Mouse (Mus musculus) CD4-positive, CD25-positive, alpha-beta regulatory T cell, adult 2 months (primary cell): ENCODE results near the gene Car11.

Experiments
- DNase-seq: peaks from one replicate; pipeline ENCODE4 v3.0.0-alpha.2; 2012; ENCODE audit warnings: low read depth, low spot score

Car11 gene

DNA sequence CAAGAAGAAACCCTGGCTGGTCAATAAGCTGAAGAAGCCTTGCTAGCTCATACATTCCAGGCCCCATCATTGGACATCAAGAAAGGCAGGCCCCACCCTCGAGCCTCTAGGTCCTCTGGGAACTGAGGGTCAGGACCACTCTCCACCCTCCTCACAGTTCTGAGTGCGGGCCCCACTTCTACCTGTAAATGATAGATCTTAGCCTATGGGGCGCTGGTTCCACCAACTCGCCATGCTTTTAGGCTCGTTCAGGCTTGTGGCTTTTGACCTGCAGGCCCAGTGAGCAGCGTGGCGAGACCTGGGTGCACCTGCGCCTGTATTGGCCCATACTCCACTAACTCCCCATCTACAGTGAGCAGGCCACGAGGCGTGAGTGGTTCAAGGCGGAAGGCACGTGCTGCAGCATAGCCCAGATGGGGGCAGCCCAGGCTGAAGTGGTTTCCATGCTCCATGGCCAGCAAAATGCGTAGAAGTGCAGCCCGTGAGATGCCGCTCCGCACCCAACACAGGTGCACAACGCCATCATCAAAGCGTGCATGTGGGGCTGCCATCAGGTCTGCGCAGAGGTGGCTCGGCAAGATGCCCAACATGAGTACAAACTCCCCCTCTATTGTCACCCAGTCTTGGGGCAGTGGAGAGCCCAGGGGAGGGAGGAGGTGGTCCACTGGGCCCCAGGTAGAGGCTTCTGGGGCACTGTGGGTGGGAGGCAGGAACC is 11.0 kb downstream of the Car11 start:
- DNase-seq, result no peak

DNA sequence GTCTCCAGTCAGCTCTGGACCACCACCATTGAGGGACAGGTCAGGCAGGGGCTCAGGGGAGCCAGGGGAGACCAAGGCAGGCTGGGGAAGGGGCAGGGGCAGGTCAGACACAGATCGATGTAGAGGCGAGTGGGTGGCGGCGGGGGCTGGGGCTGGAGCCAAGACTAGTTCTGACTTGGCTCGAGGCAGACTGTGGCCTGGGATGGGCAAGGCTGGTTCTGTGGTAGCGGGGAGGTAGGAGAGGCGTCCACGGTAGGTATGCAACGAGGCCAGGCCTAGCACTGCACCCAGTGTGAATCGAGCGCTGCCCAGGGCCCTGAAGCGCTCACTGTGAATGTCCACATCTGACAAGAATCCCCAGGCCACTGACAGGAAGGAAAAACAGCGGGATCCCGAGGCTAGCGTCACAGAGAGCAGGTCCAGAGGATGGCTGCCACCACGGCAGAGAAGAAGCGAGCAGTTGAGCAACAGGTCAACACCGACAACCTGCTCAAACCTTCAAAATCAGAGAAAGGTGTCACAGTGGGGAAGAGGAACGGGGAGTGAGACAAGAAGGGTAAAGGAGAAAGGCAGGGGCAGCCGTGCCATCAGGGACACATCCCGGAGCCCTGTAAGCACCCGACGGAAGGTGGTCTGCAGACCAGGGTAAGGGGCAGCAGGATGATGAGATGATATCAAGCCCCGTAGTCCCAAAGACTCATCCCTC is 11.8 kb downstream of the Car11 start:
- no peak for DNase-seq

DNA sequence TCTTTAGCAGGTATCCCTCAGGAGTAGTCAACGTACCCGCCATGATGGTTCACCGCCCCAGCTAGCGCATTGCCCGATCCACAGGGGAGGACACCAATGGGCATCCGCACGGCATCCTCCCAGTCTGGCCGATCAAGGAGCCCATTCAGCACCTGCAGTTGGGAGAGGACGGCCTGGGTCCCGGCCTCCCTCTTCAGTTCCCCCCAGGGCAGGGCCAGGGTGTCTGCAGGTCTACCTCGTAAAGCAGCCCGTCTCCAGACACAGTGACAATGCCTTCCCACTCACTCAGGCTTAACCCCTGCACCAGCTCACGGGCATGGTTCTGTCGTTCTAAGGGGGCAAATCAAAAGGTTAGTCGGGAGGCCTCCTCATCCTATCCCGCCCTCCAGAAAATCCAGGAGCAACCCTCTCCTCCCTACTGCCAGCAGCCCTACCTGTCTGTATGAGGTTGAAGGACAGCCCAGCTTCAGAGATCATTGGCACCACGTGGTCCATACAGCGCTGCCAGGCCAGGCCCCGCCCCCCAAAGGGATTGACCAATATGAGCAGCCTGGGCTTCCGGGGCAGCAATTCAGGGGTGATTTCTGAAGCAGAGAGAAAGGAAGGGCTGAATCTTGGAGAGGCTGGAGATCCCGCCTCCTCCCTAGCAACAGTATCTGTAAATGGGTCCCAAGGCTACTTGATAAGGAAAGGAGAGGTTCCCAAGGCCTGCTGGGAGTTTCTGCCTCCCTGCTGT is 12.5 kb downstream of the Car11 start:
- DNase-seq, result no peak

DNA sequence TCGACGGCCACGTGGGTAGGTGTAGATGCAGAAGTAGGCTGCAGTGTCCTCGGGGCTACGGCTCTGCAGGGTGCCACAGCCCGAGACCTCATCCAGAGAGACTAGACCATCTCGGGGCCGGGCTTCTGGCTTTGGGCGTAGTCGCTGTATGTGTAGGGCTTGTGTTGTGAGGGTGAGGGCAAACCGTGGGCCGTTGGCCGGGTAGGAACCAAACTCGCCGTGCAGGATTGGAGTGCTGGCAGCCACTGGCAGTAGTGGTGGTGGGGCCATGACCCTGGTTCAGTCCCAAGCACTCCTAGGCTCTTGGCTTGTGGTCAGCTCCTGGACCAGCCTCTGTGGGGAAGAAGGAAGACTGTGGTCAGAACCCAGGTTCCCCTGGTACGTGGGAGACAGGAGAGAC is 13.8 kb downstream of the Car11 start:
- no peak for DNase-seq

DNA sequence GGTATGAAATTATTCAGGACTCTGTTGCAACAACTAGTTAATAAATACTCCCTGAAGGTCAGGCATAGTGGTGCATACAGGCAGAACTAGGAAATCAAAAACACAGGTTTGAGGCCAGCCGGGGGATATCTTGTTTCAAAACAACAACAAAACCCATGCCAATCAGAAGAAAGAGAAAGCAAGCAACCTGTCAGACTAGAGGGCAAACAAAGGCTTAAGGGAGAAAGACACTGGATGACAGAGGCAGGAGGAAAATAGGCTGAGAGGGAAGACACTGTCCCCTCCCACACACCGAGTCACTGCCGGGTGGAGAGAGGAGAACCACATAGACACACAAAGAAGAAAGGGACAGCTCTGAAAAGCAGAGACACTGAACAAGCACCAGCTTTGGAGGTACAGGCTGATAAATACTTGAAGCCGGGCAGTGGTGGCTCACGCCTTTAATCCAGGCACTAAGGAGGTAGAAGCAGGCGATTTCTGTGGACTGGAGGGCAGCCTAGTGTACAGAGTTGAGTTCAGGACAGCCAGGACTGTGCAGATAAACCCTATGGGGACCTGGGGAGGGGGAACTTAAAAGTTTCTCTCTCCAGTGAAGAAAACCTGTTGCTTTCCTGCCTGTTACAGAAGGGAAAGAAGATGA is 14.4 kb downstream of the Car11 start:
- DNase-seq, result no peak

DNA sequence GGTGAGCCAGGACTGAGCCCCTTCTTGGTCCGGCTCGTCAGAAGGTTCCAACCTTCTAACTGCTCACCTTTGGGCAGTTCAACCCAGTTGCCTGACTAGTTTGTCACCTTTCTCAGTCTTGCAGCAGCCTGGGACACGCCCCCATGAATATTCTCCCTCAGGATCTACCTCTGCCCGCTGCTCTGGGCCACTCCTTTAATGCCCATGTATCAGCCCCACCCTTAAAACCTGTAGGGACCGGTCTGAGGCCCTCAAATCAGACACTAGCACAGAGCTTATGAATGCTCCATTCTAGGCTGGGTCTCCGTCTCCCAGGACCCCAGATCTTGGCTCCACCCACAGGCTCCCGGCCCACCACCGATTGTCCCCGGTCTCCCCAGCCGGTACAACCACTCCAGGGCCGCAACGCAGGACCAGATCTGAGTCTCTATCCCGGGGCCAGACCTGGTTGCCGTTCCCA is 15.0 kb downstream of the Car11 start:
- no peak for DNase-seq

DNA sequence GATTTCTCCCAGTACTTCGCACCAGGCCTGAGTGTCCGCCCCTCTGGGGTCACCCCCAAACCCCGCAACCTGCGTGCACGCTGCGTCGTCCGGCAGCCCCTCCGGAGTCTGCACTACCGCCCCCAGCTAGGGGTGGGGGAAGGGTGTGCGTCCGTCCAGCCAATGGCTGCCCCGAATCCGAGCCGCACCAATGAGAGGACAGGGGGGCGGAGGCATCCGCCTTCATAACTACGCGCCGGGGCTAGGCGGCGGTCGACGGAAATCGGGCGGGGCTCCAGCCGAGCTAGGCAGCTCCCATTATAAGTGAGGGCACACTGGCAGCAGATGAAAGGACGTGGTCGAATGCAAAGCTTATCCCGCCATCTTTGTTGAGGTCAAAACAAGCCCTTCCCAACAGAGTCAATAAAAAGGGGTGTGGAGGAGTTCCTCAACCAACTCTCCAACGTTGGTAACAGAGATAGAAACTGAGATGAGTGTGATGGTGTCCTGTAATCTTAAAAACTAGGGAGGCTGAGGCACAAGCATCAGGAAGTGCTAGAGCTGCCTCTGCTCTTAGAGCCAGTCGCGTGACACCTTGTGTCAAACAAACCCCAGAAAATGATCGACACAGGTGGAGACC is 15.6 kb downstream of the Car11 start, which contains the start of gene Rpl18:
Gene Rpl18 (plus strand): TSS at position 368 of the 619 bp plus-strand sequence.
- peak; percentile 98 for DNase-seq

DNA sequence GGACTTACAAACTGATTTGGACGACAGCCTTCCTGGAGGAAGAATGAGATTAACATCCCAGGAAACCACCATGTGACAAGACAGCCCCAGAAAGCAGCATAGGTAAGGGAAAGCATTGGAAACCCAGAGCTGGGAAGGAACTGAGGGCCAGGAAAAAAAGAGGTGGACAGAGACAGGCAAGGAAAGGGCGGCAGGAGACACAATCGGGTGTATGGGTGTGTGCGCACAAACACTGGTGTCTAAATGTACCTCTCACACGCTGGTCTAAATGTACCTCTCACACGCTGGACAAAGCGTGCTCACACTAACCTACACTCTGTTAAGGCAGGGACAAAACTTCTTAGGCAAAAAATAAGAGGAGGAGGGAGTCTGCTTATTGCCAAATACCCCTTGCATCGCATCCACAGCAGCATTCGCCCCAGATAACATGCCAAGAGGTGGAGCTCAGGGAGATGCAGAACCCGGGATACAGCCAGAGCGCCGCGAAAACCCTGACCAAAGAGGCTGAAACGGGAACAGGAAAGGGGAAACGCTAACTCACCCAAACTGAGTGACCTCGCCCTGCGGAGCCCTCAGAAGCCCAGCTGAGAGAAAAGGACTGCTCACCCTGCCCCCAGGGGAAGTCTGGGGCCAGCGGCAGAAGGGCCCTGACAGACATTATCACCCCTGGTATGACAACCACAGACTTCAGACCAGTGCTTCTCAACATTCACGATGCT is 16.3 kb downstream of the Car11 start:
- no peak for DNase-seq

DNA sequence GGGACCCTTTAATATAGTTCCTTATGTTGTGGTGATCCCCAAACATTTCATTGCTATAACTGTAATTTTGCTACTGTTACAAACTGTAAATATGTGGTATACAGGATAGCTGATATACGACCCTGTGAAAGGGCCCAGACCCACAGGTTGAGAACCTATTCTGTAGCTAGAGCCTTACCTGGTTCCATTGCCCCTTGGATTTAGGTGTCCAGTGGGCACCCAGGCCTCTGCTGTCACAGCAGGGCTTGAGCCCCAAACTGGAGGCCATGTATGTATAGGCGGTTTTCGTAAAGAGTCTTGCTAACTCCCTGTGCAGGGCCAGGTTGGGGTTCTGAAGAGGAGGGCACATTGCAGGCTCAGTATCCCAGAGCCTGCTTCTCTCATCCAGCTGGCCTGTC is 16.8 kb downstream of the Car11 start:
- no peak for DNase-seq

DNA sequence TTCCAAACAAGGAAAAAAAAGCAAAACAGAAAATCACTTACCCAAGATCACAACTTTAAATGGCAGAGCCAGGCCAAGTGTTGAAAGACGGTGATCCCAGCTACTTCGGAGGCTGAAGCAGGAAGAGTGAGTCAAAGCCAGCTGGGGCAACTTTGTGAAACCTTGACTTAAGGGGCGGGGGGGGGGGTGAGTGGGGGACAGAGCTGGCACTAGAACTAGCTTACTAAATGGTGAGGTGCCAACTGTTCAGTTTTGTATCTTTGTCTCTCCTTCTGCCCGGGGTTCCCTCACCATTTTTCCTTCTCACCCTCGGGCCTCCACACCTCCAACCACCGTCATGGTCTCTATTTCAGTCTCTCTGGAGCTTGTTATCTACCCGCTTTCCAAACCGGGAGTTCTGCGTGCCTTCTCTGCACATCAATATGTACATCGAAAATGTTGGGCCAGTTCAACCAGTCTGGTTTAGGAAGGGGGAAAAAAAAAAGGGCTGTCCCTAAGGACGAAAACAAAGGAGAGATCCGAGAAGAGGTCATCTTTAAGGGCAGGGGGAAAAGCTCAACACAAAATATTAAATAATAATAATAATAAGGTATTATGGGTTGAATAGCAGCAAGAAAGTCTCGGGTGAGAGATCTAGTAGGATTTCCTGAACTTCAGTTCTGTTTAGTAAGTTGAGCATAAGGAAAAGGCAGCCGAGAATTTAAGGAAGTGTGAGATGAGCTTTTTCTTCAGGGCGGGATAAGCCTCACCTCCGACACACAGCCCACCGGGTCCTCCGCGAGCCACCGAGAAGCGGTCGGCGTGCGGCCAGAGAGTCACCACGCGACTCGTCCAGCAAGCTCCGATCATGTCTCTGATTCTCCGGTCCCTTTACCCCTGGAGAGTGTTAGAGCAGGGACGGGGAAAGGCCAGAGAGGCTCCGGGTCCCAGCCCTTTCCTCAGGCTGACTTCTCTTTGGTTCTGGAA is 17.6 kb downstream of the Car11 start:
- DNase-seq, result no peak

DNA sequence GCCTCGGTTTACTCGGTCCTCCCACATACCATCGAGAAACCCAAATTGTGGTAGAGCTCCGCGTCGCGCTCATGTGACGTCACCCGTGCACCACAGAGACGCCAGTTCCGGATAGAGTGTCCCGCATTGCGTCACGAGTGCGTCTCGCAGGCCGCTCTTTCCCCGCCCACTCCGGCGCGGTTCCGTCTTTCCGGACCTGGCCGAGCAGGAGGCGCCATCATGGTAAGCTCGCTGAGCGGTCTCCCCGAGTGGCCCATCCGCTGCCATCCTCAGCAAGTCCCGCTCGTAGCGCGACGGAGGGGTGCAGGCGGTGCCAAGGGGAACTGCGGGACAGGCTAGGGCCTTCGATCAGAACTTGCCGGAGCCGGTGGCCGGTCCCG is 18.3 kb downstream of the Car11 start, which contains the start of gene Sphk2:
Gene Sphk2 (minus strand): TSS at position 85 of the 380 bp plus-strand sequence.
- DNase-seq, result peak; percentile 99

DNA sequence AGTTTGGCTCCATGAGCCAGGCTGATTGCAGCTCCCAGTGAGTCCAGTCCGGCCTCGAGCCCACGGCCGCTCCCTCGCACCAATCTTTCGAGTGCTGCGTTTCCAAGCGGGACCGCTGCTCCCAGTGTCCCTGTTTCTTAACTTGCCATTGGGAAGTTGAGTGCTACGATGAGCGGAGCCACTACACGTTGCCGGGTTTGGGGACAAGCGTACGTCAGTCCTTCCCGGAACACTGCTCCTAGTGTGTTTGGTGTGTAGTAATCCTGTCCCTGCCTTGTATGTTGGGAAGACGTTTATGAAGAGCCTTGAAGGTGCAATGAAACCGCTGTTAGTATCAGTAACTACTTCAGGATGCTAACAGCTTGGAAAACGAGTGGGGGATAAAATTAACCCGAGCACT is 18.7 kb downstream of the Car11 start:
- no peak for DNase-seq

DNA sequence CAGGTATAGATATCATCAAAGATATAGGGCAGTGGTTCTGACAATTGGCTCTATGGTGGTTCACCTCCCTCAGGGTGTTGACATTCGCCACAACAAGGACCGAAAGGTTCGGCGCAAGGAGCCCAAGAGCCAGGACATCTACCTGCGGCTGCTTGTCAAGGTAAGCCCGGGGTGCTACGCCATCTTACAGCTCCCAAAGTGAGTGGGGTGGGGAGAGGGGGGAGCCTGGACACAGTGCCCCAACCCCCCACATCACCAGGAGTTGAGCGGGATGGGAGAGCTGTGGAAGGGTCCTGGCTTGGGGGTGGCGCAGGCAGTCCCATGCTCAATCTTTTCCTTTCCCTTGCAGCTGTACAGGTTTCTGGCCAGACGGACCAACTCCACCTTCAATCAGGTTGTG is 19.5 kb downstream of the Car11 start:
- DNase-seq, result no peak

DNA sequence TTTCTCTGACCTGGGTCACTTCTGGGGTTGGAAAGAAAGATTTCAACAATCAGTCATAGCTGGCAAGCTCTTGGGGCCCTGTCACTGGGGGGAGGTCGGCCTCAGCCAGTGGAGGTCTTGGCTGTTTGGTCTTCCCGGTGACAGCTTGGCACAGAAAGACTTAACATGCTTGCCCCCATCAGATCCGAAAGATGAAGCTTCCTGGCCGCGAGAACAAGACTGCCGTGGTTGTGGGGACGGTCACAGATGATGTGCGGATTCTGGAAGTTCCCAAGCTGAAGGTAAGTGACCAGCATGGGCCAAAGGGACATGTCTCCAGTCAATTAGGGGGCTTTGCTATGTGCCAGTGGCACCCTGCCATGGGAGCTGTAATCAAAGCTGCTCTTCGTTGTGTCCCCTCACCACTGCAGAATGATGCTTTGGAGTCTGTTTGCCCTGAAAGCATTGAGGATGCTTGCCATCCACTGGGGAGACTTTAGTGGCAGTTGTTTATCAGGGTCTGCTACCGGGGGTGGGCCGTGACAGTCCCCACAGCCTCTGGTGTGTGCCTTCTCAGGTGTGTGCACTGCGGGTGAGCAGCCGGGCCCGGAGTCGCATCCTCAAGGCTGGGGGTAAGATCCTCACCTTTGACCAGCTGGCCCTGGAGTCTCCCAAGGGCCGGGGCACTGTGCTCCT is 20.2 kb downstream of the Car11 start:
- no peak for DNase-seq

DNA sequence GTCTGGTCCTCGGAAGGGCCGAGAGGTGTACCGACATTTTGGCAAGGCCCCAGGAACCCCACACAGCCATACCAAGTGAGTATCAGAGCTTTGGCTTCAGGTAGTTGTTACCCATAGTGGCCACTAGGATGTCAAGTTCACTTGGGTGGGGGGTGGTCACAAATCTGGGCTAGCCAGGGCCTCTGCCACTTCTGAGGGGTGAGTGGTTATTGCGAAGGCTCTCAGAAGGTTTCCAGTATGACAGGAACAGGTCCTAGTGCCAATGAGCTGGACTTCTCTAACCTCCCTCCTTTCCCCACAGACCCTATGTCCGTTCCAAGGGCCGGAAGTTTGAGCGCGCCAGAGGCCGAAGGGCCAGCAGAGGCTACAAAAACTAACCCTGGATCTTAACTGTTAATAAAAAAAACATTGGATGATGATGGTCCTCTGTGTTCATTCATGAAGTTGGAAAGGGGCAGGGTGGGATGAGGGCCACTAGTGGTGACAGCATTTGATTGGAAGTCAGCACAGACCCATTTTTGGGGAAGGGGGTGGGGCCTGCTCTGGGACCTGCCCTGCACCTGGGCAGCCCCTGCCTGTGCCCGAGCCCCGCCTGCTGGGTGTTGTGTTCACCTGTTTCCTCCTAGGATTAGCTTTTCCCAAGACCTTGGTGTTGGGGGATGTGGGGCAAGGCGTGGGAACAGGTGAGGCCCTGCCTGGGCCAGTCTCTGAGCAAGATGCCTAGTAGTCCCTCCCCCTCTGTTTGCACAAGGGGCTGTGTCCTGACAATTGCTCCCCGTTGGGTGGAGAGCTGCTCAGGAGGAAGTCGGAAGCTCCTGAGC is 21.0 kb downstream of the Car11 start, which contains the start of gene Fam83e:
Gene Fam83e (plus strand): TSS at position 800 of the 821 bp plus-strand sequence.
- peak; percentile 38 for DNase-seq

DNA sequence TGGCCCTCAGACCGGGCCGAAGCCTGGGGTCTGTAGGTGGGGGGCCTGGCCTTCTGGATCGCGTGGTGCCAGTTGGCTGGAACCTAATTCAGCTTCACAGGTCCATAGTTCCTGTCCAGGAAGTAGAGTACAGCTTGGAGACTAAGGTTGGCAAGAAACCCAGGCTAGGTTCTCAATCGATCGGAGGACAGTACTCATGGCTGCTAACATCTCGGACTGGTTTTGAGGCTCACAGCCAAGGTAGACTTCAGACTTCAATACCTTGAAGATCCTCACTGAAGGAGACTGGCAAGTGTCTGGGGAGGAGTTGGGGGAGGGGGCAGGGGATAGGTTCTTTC is 21.6 kb downstream of the Car11 start:
- no peak for DNase-seq

DNA sequence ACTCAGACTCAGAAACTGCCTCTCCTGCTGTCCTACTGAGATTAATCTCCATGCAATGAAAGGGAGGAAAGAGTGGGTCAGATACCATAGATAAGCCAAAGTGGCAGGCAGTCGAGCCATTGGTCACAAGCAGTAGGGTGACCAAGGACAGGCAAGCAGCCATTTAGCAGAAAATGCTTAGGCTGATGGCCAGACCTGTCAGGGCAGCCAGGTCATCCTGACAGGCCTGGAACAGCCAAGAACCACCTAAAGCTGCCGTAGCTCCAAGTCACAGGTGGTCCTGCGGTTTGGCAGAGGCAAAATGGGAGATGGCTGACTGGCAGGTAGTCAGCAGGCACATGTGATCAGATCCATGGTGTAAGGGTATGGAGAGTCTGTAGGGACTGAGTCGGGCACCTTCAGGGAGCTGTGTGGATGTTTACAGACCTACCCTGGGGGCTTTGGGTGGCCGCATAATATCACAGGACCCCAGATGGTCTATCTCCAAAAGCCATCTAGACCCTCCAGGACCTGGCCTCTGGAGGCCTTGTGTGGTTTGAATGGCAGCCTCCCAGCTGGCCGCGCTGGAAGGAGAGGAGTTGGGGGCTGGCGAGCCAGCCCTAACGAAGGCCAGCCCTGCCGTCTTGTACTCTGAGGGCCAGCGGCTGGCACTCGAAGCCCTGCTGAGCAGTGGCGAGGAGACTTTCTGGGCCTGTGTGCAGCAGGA is 22.2 kb downstream of the Car11 start:
- DNase-seq, result no peak

DNA sequence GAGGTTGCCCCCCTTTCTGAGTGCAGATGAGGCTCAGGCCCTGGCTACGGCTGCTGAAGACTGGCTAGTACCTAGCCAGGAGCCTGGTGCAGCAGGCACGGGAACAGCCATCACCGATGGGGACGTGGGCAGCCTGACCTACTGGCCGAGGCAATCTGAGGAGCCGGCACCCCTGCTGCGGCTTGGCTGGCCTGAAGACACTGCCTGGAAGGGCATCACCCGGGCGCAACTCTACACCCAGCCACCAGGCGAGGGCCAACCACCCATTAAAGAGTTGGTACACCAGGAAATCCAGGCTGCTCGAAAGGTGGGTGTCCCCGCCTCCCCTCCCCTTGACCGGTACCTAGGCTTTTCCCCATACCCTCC is 22.7 kb downstream of the Car11 start:
- DNase-seq, result no peak
